Mouse (Mus musculus) adipocyte (in vitro differentiated cells): Measurements from ENCODE around the gene Wbp4.
A peak's percentile ranks its signal among the peaks of the same experiment; 100 is the strongest.
"Not testable (repeated sequence)": the region's sequence is repeated elsewhere in the genome, so short reads cannot be mapped to it uniquely, and the experiment has no call there.

Experiments used
- DNase-seq: peaks from one replicate; pipeline ENCODE4 v3.0.0-alpha.2; 2016; ENCODE audit warnings: low spot score

Gene Wbp4

DNA sequence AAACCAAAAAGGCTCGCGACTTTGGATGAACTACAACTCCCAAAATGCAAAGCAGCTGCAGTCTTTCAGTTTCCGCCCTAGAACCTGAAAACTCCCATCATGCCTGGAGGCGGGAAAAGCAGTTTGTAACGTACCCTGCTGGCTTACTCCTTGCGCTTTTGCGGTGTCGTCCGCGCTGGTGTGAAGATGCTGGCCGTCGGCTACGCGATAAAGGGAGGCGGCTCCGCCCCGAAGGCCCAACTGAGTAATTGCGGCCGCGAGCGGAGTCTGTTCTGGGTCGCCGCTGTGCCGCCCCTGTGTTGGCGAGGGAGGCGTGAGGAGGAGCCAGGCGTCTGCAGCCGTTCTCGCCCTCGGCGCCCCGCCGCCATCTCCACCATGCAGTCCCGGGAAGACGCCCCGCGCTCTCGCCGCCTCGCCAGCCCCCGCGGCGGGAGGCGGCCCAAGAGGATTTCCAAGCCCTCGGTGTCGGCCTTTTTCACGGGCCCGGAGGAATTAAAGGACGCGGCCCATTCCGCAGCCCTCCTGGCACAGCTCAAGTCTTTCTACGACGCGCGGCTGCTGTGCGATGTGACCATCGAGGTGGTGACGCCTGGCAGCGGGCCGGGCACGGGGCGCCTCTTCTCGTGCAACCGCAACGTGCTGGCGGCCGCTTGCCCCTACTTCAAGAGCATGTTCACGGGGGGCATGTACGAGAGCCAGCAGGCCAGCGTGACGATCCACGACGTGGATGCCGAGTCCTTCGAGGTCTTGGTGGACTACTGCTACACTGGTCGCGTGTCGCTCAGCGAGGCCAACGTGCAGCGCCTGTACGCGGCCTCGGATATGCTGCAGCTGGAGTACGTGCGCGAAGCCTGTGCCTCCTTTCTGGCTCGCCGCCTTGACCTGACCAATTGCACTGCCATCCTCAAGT lies 29.4 kb downstream of the Wbp4 start, which contains the start of gene Kbtbd6:
Gene Kbtbd6 (plus strand): TSS at position 155 of the 910 bp plus-strand sequence.
- DNase-seq, result peak; percentile 16

DNA sequence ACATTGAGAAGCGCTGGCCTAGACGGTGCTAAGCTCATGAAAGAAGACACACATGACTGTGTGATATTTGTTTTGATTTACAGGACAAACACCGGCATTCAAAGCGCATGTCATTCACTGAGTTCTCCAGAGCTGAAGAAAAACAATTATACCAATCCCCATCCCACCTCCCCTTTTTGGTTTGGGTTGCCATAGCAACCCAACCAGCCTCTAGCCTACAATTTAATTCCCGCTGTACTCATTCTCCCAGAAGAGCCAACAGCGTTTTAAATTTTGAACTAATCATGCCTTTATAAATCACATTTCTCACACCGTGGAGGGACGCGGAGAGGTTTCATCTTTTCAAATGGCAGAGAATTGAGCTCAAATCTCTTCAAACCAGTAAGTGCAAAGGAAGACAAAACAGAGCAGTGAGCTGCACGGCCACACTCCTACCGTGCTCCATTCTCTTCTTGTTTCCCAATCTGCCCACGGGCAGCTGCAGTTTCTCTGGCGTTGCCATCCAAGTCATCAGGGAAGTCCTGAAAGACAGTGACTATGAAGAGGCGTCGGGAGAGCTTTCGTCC lies 36.2 kb downstream of the Wbp4 start:
- DNase-seq, result no peak

DNA sequence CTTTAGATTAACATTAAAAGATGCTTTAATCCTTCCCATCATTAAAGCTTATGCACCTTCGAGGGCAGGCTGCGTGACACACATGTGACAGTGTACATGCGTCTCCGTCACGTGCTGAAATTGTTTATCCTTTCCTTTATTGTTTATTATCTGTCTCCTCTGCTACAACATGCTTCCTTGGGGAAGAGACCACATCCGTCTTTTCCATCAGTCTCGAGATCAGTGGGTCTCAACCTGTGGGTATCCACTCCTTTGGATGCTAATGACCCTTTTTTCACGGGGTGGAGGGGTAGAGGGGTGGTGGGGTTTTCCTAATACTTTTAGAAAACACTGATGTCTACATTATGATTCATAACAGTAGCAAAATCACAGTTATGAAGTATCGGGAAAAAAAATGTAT lies 36.7 kb downstream of the Wbp4 start:
- no peak for DNase-seq

DNA sequence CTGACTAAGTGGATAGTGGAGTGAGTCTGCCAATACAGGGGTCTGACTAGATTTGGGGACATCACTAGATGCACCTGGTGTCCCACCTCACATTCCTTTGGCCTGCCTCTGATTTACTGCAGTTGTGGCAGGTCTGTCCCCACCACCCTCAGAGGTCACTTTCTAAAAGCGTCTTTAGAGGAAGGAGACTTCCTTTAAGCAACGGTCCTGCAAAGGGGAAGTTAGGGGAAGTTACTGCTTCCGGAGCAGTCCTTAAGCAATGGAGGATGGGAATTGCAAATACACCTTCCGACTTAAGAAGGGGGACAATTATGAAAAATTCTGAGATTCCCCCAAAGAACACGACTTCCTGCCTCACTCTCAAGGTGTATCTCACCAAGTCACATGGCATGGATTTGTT lies 39.9 kb downstream of the Wbp4 start:
- no peak for DNase-seq

DNA sequence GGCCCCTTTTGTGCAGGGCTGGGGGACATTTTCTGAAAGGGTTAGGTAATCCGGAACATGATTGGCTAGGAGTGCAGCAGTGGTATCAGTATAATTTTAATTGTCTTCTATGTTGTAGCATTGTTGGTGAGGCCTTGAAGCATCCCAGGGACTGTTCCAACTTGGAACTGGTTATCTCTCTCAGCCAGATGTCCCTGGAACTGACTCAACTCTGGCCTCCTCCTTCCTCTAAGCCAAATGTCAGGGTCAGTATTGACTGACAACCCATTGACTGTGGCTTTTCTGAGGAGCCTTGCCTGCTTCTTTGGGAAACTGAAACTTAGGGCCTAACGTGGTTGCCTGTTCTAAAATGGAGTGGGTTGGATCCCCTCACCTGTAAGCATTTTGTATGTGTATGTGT lies 40.7 kb downstream of the Wbp4 start:
- peak; percentile 39 for DNase-seq

DNA sequence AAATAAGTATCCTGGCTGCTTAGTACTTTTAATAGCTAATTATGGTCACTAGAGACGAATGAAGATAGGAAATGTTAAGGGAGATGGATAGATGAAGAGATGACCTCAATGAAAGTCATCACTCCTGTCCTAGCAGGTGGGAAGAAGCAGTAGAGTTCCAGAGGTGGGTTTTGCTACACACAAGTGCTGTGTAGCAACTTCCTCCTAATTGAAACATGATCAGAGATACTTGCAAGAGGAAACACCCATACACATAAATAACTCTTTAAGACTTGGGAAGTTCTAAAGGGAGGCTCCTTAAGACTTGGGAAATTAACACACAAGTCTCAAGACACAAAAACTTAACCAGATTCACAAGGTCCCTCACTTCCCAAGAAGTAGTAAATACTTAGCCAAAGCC lies 47.3 kb downstream of the Wbp4 start:
- no peak for DNase-seq

DNA sequence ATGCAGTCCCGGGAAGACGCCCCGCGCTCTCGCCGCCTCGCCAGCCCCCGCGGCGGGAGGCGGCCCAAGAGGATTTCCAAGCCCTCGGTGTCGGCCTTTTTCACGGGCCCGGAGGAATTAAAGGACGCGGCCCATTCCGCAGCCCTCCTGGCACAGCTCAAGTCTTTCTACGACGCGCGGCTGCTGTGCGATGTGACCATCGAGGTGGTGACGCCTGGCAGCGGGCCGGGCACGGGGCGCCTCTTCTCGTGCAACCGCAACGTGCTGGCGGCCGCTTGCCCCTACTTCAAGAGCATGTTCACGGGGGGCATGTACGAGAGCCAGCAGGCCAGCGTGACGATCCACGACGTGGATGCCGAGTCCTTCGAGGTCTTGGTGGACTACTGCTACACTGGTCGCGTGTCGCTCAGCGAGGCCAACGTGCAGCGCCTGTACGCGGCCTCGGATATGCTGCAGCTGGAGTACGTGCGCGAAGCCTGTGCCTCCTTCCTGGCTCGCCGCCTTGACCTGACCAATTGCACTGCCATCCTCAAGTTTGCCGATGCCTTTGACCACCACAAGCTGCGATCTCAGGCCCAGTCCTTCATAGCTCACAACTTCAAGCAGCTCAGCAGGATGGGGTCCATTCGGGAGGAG lies 54.5 kb downstream of the Wbp4 start:
- DNase-seq, result not testable (repeated sequence)

DNA sequence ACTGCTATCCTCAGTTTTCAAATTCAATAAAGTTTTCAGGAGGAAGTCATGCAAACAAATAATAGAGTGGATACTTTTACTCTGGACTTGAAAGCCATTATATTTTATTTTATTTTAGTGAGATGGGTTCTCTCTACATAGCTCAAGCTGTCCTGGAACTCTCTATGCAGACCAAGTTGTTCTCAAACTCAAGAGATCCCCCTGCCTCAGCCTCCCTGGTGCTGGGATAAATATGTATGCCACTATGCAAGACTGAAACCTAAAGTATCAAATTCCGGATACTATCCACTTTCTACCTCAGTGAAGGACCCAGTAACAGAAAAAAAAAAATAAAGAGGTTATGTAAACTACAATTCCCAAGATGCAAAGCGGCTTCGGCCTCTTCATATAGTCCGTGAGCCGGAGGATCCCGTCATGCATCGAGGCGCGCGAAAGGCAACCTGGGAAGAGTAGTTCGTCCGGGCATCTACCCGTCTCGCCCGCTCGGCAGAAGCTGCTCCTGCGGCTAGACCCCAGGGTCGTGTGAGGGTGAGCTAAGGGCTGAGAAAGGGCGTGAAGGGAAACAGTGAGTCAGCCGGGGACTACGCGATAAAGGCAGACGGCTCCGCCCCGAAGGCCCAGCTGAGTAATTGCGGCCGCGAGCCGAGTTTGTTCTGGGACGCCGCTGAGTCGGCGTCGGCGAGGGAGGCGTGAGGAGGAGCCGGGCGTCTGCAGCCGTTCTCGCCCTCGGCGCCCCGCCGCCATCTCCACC lies 55.2 kb downstream of the Wbp4 start, which contains the start of gene Kbtbd7:
Gene Kbtbd7 (plus strand): TSS at position 533 of the 751 bp plus-strand sequence.
- peak; percentile 62 for DNase-seq

DNA sequence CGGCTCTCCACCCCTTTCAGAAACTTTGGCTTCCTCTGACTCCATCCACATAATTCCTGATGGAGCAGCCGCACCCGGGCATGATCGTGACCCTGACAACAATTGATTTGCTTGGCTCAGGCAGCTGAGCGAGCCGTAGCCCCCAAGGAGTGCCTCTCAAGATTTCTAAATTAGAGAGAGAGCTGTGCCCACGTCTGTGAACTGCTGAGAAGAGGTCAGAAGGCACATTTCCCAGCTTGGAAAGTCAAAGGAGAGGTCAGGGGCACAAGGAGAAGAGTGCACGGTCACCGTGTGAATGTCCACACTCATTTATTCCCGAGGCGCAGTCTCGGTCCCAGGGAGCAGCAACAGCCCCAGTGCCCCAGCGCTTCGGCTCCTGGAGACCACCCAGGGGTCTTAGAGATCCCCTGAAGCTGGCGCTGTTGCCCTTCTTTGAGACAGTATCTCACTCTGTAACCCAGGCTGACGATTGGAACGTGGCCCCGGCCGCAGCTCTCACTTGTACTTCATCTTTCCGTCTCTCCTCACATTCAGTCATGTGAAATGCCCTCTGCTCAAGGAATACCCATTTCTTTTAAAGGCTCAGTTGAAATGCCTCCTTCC lies 61.1 kb downstream of the Wbp4 start:
- no peak for DNase-seq

DNA sequence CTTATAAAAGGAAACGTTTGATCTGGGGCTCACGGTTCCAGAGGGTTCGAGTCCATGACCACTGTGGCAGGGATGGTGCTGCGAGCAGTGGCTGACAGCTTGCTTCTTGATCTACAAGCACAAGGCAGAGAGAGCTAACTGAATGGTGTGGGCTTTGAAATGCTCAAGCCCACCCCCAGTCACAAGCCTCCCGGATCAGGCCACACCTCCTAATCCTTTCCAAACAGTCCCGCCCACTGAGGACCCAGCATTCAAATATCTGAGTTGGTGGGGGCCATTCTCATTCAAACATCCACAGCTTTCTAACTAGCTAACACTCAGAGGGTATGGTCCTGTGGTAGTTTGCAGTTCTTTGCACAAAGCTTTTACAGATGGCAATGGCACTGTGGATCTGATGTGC lies 68.2 kb downstream of the Wbp4 start:
- no peak for DNase-seq

DNA sequence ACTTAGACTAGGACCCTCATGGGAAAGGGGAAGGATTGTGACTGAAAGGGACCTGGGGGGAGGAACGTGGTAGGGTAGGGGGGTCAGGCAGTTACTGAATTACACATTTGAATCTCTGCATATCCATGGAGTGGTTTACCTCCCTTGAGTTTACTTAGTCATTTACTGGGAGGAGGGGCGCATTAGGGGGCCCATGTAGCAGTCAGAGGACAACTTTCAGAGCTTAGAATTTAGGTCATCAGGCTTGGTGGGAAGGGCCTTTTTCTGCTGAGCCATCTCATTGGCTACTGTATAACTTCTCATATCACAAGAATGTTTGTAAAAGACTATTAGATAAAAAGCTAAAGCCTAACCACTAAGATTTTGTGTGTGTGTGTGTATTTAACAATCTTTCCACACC lies 70.7 kb downstream of the Wbp4 start:
- DNase-seq, result no peak
